Mouse (Mus musculus) CH12.LX (cell line): ENCODE data around the gene Smc5. TPM values are rescaled to one million over a fixed set of nuclear protein-coding genes. Genes with fewer than 3 reads are reported as not detected.

Source experiments
- DNase-seq: peaks from one replicate; pipeline ENCODE4 v3.0.0-alpha.2; 2013; ENCODE audit errors: extremely low read depth
- H3K27ac ChIP-seq: 2 replicates; pipeline ENCODE4 v1.5.1; 2012; ENCODE audit warnings: low read depth, mild to moderate bottlenecking, control low read depth, moderate library complexity; ENCODE audit not compliant: insufficient read depth
- H3K27me3 ChIP-seq: replicated peaks from 2 replicates; pipeline ENCODE3; 2012; ENCODE audit warnings: inconsistent platforms
- H3K36me3 ChIP-seq, 2 experiments: replicated peaks in 1 of 2; 2 replicates each; pipeline versions ENCODE3 to v1.6.1; 2012; ENCODE audit warnings: inconsistent platforms in 1 of 2, low read length in 1 of 2, mild to moderate bottlenecking in 1 of 2, mixed read lengths in 1 of 2, moderate library complexity in 1 of 2; ENCODE audit not compliant: control insufficient read depth in 1 of 2, insufficient read depth in 1 of 2
- H3K4me1 ChIP-seq, 2 experiments: 2 replicates each; pipeline ENCODE4 v1.6.1; 2012; ENCODE audit warnings: inconsistent platforms in 1 of 2, moderate library complexity in 1 of 2; ENCODE audit not compliant: insufficient read depth in 2 of 2, control insufficient read depth in 1 of 2
- H3K4me2 ChIP-seq: 2 replicates; pipeline ENCODE4 v1.6.1; 2012; ENCODE audit warnings: low read depth, mild to moderate bottlenecking, control low read depth; ENCODE audit not compliant: poor library complexity, insufficient read depth, severe bottlenecking
- H3K4me3 ChIP-seq, 3 experiments: fragments of 150-350 bp in 1 of 3; sonication (generic) in 1 of 3; replicated peaks in 1 of 3; 2 replicates each; pipeline versions ENCODE3 to v1.5.1; 2011 to 2012; ENCODE audit warnings: low read depth in 2 of 3, low read length in 2 of 3, mild to moderate bottlenecking in 2 of 3, moderate library complexity in 2 of 3, control low read depth in 1 of 3, improper control_type of control experiment in 1 of 3, inconsistent platforms in 1 of 3, mixed read lengths in 1 of 3; ENCODE audit not compliant: poor library complexity in 1 of 3
- H3K79me2 ChIP-seq: replicated peaks from 2 replicates; pipeline ENCODE4 v1.6.1; 2012; ENCODE audit warnings: mild to moderate bottlenecking, moderate library complexity; ENCODE audit not compliant: control insufficient read depth, poor library complexity, insufficient read depth, severe bottlenecking; ENCODE audit errors: extremely low read depth
- H3K9ac ChIP-seq: 2 replicates; pipeline ENCODE4 v1.6.1; 2012; ENCODE audit warnings: low read depth, mild to moderate bottlenecking, control low read depth, moderate library complexity; ENCODE audit not compliant: insufficient read depth
- H3K9me3 ChIP-seq: replicated peaks from 2 replicates; pipeline ENCODE3; 2012; ENCODE audit warnings: low read length, inconsistent platforms, mixed read lengths
- CHD2 ChIP-seq: IDR thresholded peaks from 2 replicates; pipeline ENCODE4 v1.6.1; 2011; ENCODE audit warnings: low read length, improper control_type of control experiment
- EP300 ChIP-seq: IDR thresholded peaks from 2 replicates; pipeline ENCODE4 v1.6.1; 2011; ENCODE audit warnings: low read length, improper control_type of control experiment
- ETS1 ChIP-seq: conservative IDR thresholded peaks from 2 replicates; pipeline ENCODE4 v1.6.1; 2012; ENCODE audit warnings: low read depth, mild to moderate bottlenecking, inconsistent platforms, low read length, improper control_type of control experiment, moderate library complexity
- GABPA ChIP-seq: IDR thresholded peaks from 2 replicates; pipeline ENCODE4 v1.6.1; 2012; ENCODE audit warnings: low read depth, low read length, improper control_type of control experiment, inconsistent platforms; ENCODE audit not compliant: insufficient replicate concordance
- IRF4 ChIP-seq: IDR thresholded peaks from 2 replicates; pipeline ENCODE4 v1.6.1; 2014; ENCODE audit warnings: low read depth, mild to moderate bottlenecking, inconsistent platforms, low read length, improper control_type of control experiment
- JUND ChIP-seq: conservative IDR thresholded peaks from 2 replicates; pipeline ENCODE4 v1.6.1; 2011; ENCODE audit warnings: low read depth, low read length, improper control_type of control experiment
- MAZ ChIP-seq: IDR thresholded peaks from 2 replicates; pipeline ENCODE4 v1.6.1; 2012; ENCODE audit warnings: low read depth, mild to moderate bottlenecking, inconsistent platforms, low read length, improper control_type of control experiment, moderate library complexity
- NELFE ChIP-seq: IDR thresholded peaks from 2 replicates; pipeline ENCODE4 v1.6.1; 2011; ENCODE audit warnings: low read depth, low read length, improper control_type of control experiment
- NRF1 ChIP-seq: IDR thresholded peaks from 2 replicates; pipeline ENCODE4 v1.6.1; 2014; ENCODE audit warnings: low read depth, mild to moderate bottlenecking, inconsistent platforms, low read length, improper control_type of control experiment, moderate library complexity
- PAX5 ChIP-seq: IDR thresholded peaks from 2 replicates; pipeline ENCODE4 v1.6.1; 2012; ENCODE audit warnings: low read length, inconsistent platforms, mixed read lengths
- RAD21 ChIP-seq: IDR thresholded peaks from 2 replicates; pipeline ENCODE4 v1.6.1; 2011; ENCODE audit warnings: low read depth, mild to moderate bottlenecking, low read length, improper control_type of control experiment, moderate library complexity
- USF2 ChIP-seq: conservative IDR thresholded peaks from 2 replicates; pipeline ENCODE4 v1.6.1; 2011; ENCODE audit warnings: low read depth, low read length, improper control_type of control experiment
- ZC3H11A ChIP-seq: IDR thresholded peaks from 2 replicates; pipeline ENCODE4 v1.6.1; 2012; ENCODE audit warnings: low read depth, mild to moderate bottlenecking, inconsistent platforms, low read length, improper control_type of control experiment
- ZMIZ1 ChIP-seq: IDR thresholded peaks from 2 replicates; pipeline ENCODE4 v1.6.1; 2012; ENCODE audit warnings: low read depth, mild to moderate bottlenecking, inconsistent platforms, low read length, improper control_type of control experiment
- dilution Hi-C: fragments of 300-500 bp; cut with MboI; formaldehyde crosslinking; loops from 2 replicates; pipeline ENCODE4 v1.14.3; 2020; ENCODE audit warnings: low sequenced_read_pairs; ENCODE audit not compliant: extremely low pct_unique_long_range_greater_than_20kb, extremely low pct_ligation_motif_present
- in situ Hi-C: fragments of 300-500 bp; cut with MboI; formaldehyde crosslinking; loops from 3 replicates; pipeline ENCODE4 v1.14.3; 2019; ENCODE audit warnings: low sequenced_read_pairs, low pct_ligation_motif_present, low pct_unique_long_range_greater_than_20kb, mixed read lengths
- polyA plus RNA-seq: library from polyadenylated mRNA; unstranded; fragments of >175 nt; gene quantifications from 2 replicates; pipeline ENCODE4 v1.2.1, GENCODE M21; 2012; ENCODE audit warnings: low read depth; ENCODE audit not compliant: insufficient read length
- total RNA-seq, 2 experiments: library from RNA; depleted of rRNA; stranded (reverse); fragments of 300-350 nt in 1 of 2; fragments of >200 nt in 1 of 2; gene quantifications; 2 replicates each; pipeline ENCODE4 v1.2.3; 2012 to 2014

Gene Smc5
- total and polyA plus RNA-seq, 3 experiments, result 22.8 to 43.4 (median 34.5) TPM

GRCm38 (mm10) chr19:23169659-23170050 lies 104.0 kb downstream of the Smc5 start:
- Histone ChIP-seq H3K79me2 (no peaks in the 10 kb centered on the region), H3K4me1 (no peaks in the 10 kb centered on the region), H3K9me3 (peaks cover 4% of the 10 kb centered on the region), H3K4me3 (no peak overlapping the region), H3K36me3 (no peaks in the 10 kb centered on the region), H3K27me3 (no peaks in the 10 kb centered on the region), H3K4me2 (no peak overlapping the region), H3K27ac (no peak overlapping the region), H3K9ac (no peak overlapping the region)
- dilution Hi-C loops, result no loop called here
- in situ Hi-C loops, result no loop called here
- no peak for TF ChIP-seq ZMIZ1
- no peak for TF ChIP-seq RAD21
- no peak for DNase-seq

GRCm38 (mm10) chr19:23168899-23169658 lies 104.6 kb downstream of the Smc5 start:
- Histone ChIP-seq H3K27ac (no peak overlapping the region), H3K27me3 (no peaks in the 10 kb centered on the region), H3K36me3 (no peaks in the 10 kb centered on the region), H3K4me2 (no peak overlapping the region), H3K9ac (no peak overlapping the region), H3K4me3 (no peak overlapping the region), H3K79me2 (no peaks in the 10 kb centered on the region), H3K4me1 (no peaks in the 10 kb centered on the region), H3K9me3 (peaks cover 4% of the 10 kb centered on the region)
- DNase-seq, result no peak
- TF ChIP-seq USF2 (no peak), NELFE (no peak), PAX5 (no peak), MAZ (no peak), ETS1 (no peak), CHD2 (no peak), NRF1 (no peak), EP300 (no peak), IRF4 (no peak), RAD21 (no peak), GABPA (no peak), JUND (no peak), ZC3H11A (no peak)
- dilution Hi-C loops (no loop called here), in situ Hi-C loops (no loop called here)
